Mouse (Mus musculus) bone marrow, adult 2 months (tissue): Measurements from ENCODE around the gene Nans.

Experiments used
- CTCF ChIP-seq: fragments of 200-500 bp; IDR thresholded peaks from 2 replicates; pipeline ENCODE4 v1.5.1; 2011; ENCODE audit warnings: low read length, control low read depth; ENCODE audit not compliant: control insufficient read depth, insufficient read depth
- POLR2A ChIP-seq: fragments of 200-500 bp; IDR thresholded peaks from 2 replicates; pipeline ENCODE4 v1.6.1; 2011; ENCODE audit warnings: low read depth, mild to moderate bottlenecking, control low read depth, low read length, borderline replicate concordance; ENCODE audit not compliant: control insufficient read depth

DNA sequence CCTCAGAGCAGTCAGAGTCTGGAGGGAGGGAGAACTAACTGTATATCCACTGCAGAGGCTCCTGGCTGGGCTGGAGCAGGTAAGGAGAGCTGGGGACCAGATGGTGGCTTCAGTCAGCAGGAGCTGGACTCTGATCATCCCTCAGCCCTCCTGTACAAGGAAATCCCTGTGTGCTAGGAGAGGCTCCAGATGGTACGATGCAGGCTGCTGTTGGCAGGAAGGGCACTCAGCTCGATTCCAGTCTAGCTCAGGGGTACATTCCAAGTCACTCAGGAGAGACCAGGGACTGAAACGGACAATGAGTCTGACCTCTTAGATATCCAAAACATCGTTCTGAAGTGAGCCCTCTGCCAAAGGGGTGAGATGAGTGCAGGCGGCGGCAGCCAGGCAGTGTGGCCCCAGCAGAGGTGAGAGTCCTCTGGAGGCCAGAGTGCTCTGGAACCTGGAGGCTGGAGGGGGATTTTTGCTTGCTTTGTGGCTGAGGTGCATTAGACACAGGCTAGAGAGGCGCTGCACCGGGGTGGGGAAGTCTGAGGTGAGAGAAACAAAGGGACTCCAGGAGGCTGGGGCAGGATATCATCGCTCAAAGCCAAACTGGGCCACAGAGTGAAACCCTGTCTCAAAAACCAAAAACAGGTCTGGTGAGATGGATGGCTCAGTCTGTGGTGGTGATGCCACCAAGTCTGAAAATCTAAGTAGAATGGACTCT lies 43.7 kb upstream of the Nans start:
- TF ChIP-seq CTCF (no peak), POLR2A (no peak)
